Mouse (Mus musculus): Measurements from ENCODE around the gene Zdhhc24. TPM values are rescaled to one million over a fixed set of nuclear protein-coding genes. Genes with fewer than 3 reads are reported as not detected.

Zdhhc24 gene
- polyA plus RNA-seq, 1 experiment from 2014 or later, result 10.3 TPM

GRCm38 (mm10) chr19:4883961-4884360, 5.5 kb downstream of the Zdhhc24 start:
- WGBS, result 83% methylated on average over 4 of the region's 4 CpGs
- H3K4me1 ChIP-seq, result peaks cover 13% of the 10 kb centered on the region

DNA sequence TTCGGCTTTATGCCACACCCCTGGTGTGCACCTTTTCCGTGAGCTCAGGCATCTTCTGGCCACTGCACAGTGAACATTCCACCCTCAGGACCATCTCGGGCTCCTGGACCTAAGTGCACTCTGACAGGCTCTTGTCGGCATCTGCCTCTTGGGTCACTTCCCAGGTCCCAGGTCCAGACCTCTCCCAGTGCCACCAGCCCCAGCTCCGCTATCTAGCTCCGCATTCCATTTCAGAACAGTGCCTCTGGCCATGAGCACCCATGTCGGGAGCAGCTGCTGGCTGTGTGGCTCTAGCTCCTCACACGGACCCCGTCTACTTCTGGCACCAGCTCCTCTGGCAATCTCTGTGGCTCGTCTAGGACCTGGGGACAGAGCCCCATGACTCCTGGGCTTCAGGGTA, 11.3 kb downstream of the Zdhhc24 start:
- Histone ChIP-seq H3K36me3 (replicated peaks) (peaks cover 37% of the 10 kb centered on the region), H3K4me3 (no peak overlapping the region), H3K4me1 (no peaks in the 10 kb centered on the region), H3K27me3 (replicated peaks; ENCODE audit: low read depth, poor library complexity, severe bottlenecking) (no peaks in the 10 kb centered on the region), H3K9me3 (no peaks in the 10 kb centered on the region), H3K27ac (replicated peaks) (no peak overlapping the region)
- DNase-seq (ENCODE audit: low spot score), result no peak
- 87% methylated on average over 10 of the region's 10 CpGs for WGBS

More at GRCm38 (mm10) chr19:4883961-4884360, 5.5 kb downstream of the Zdhhc24 start:
- Histone ChIP-seq H3K36me3 (replicated peaks) (peaks cover 4% of the 10 kb centered on the region; the same call in 1 of the 2 replicates), H3K27ac (replicated peaks) (no peak overlapping the region), H3K9me3 (no peaks in the 10 kb centered on the region), H3K27me3 (replicated peaks; ENCODE audit: low read depth, poor library complexity, severe bottlenecking) (no peaks in the 10 kb centered on the region), H3K4me3 (no peak overlapping the region)
- DNase-seq (ENCODE audit: low spot score), result no peak

DNA sequence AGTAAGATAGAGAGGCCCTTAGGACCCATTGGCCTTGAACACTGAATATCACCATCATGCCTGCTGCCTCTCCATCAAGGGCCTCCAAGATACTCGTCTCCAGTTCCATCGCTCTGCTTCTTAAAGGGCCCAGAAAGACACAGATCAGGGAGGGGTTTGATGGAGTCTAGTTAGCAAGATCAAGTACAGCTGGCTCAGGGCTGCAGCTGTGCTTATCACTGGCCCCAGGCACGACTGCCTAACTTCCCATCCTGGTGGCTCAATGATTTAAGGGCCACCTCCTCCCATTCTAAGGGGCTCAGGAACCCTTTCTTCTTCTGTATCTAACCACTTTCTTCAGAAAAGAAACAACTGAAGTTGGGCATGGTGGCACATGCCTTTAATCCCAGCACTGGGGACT, 13.3 kb downstream of the Zdhhc24 start:
- 85% methylated on average over 3 of the region's 3 CpGs for WGBS
- Histone ChIP-seq H3K4me1 (no peaks in the 10 kb centered on the region), H3K36me3 (replicated peaks) (peaks cover 41% of the 10 kb centered on the region)

DNA sequence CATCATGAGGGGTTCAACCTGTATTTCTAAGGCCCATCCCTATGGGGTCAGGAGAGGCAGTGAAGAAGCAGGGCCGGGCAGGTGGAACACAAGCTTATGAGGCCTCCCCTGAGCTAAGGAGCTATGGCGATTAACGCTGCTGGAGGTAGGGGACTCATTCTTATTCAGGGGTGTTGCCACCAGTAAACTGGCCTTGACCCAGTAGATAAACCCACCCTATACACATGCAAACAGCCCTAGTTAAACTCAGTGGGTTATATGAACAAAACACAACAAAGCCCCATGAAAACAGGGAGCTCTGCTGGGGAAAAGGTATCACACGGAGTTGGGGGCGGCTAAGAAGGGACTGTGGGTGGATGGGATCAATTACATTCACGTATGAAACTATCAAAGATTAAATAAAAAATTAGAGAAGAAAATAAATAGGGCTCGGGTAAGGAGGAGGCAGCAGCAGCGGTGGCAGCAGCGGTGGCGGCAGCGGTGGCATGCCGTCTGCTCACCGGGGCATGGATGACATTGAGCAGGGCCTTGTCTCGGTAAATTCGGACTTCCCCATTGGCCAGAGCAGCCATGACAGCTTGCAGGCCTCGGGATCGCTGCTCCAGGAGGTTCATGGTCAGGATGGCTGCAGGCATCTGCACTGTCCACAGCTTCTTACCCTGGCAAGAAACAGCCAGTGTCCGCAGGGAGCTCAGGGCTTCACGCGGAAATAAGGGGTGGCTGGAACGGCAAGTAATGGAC, 18.5 kb downstream of the Zdhhc24 start:
- H3K36me3 ChIP-seq (replicated peaks), result peaks cover 29% of the 10 kb centered on the region
- no peaks in the 10 kb centered on the region for H3K27me3 ChIP-seq (replicated peaks; ENCODE audit: low read depth, poor library complexity, severe bottlenecking)
- H3K9me3 ChIP-seq, result no peaks in the 10 kb centered on the region
- DNase-seq (ENCODE audit: low spot score), result no peak
- peaks cover 5% of the 10 kb centered on the region for H3K4me1 ChIP-seq
- no peak overlapping the region for H3K27ac ChIP-seq (replicated peaks)
- 51% methylated on average over 21 of the region's 21 CpGs for WGBS
- H3K4me3 ChIP-seq, result 0 out of 2 replicates have a peak overlapping the region, but pooled peaks have one; percentile 16

More for the DNA sequence above, 13.3 kb downstream of the Zdhhc24 start:
- Histone ChIP-seq H3K9me3 (no peaks in the 10 kb centered on the region), H3K27ac (replicated peaks) (no peak overlapping the region), H3K4me3 (no peak overlapping the region), H3K27me3 (replicated peaks; ENCODE audit: low read depth, poor library complexity, severe bottlenecking) (no peaks in the 10 kb centered on the region)
- no peak for DNase-seq (ENCODE audit: low spot score)

DNA sequence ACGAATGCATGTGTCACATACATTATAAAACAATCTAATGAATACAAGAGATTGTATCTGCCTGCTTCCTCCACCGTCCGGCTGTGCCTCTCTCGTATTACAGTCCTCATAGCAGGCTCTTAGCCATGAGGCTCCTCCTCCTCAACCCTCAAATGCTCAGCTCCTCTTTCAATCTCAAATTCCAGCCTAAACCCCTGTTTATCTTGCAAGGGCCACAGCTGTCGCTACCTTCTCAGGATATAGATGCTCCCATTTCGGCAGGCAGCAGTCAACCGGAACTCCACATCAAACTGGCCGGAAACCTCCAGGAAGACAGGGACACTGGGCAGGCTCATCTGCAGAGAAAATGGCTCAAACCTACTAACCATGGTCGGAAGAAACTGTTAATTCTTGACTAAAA, 20.5 kb downstream of the Zdhhc24 start:
- H3K36me3 ChIP-seq (replicated peaks), result peaks cover 37% of the 10 kb centered on the region
- 73% methylated on average over 9 of the region's 9 CpGs for WGBS

GRCm38 (mm10) chr19:4899888-4900287, 21.4 kb downstream of the Zdhhc24 start:
- DNase-seq (ENCODE audit: low spot score), result no peak
- 83% methylated on average over 3 of the region's 3 CpGs for WGBS
- no peaks in the 10 kb centered on the region for H3K9me3 ChIP-seq
- no peak overlapping the region for H3K27ac ChIP-seq (replicated peaks)
- H3K4me1 ChIP-seq, result peaks cover 5% of the 10 kb centered on the region
- H3K36me3 ChIP-seq (replicated peaks), result peaks cover 37% of the 10 kb centered on the region
- no peaks in the 10 kb centered on the region for H3K27me3 ChIP-seq (replicated peaks; ENCODE audit: low read depth, poor library complexity, severe bottlenecking)
- H3K4me3 ChIP-seq, result no peak overlapping the region

More for the DNA sequence above, 20.5 kb downstream of the Zdhhc24 start:
- no peak for DNase-seq (ENCODE audit: low spot score)
- Histone ChIP-seq H3K27ac (replicated peaks) (no peak overlapping the region), H3K4me1 (peaks cover 5% of the 10 kb centered on the region), H3K27me3 (replicated peaks; ENCODE audit: low read depth, poor library complexity, severe bottlenecking) (no peaks in the 10 kb centered on the region), H3K4me3 (no peak overlapping the region), H3K9me3 (no peaks in the 10 kb centered on the region)

- DNase-seq (ENCODE audit: low spot score), result peak; percentile 86
- H3K27me3 ChIP-seq (replicated peaks; ENCODE audit: low read depth, poor library complexity, severe bottlenecking), result no peaks in the 10 kb centered on the region
- peaks cover 60% of the 10 kb centered on the region for H3K36me3 ChIP-seq (replicated peaks)
- 0 out of 2 replicates have a peak, but pooled peaks cover 2% of the 10 kb centered on the region for H3K9me3 ChIP-seq
- H3K4me1 ChIP-seq, result peaks cover 11% of the 10 kb centered on the region
- peak within 1 kb of the TSS; percentile 78 for H3K4me3 ChIP-seq
- 10% methylated on average over 31 of the region's 31 CpGs for WGBS
- H3K27ac ChIP-seq (replicated peaks), result peak within 1 kb of the TSS; percentile 77
These were observed 27.7 kb downstream of the Zdhhc24 start, which contains the start of gene Bbs1 for GRCm38 (mm10) chr19:4905979-4906794. Gene Bbs1, minus strand, starts transcription at chr19:4906628.

- H3K36me3 ChIP-seq (replicated peaks), result peaks cover 69% of the 10 kb centered on the region
- H3K9me3 ChIP-seq, result 0 out of 2 replicates have a peak, but pooled peaks cover 2% of the 10 kb centered on the region
- 87% methylated on average over 4 of the region's 4 CpGs for WGBS
- H3K27me3 ChIP-seq (replicated peaks; ENCODE audit: low read depth, poor library complexity, severe bottlenecking), result no peaks in the 10 kb centered on the region
- no peak overlapping the region for H3K27ac ChIP-seq (replicated peaks)
- H3K4me3 ChIP-seq, result no peak overlapping the region
- peak; percentile 51 for DNase-seq (ENCODE audit: low spot score)
- peaks cover 11% of the 10 kb centered on the region for H3K4me1 ChIP-seq
These were observed 29.6 kb downstream of the Zdhhc24 start for GRCm38 (mm10) chr19:4908107-4908506.

DNA sequence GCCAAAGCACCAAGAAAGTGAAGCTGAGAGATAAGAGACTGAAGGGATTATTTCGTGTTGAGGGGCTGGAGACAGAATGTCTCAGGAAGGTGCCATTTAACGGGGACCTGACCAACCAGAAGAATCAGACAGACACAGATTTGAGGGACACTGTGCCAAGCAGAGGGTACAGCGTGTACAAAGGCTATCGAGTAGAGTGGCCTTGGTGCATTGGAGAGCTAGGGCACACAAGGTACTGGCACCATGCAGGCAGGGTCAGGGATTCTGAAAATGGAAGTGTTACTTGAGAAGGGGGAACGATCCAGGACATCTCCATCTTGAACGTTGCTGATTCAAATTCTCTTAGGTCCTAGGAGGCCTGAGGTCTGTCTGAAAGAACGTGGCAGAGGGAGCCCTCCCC, 30.9 kb downstream of the Zdhhc24 start:
- no peak overlapping the region for H3K27ac ChIP-seq (replicated peaks)
- H3K4me1 ChIP-seq, result peaks cover 11% of the 10 kb centered on the region
- DNase-seq (ENCODE audit: low spot score), result no peak
- 0 out of 2 replicates have a peak, but pooled peaks cover 2% of the 10 kb centered on the region for H3K9me3 ChIP-seq
- no peak overlapping the region for H3K4me3 ChIP-seq
- no peaks in the 10 kb centered on the region for H3K27me3 ChIP-seq (replicated peaks; ENCODE audit: low read depth, poor library complexity, severe bottlenecking)
- peaks cover 74% of the 10 kb centered on the region for H3K36me3 ChIP-seq (replicated peaks)
- 93% methylated on average over 7 of the region's 7 CpGs for WGBS

DNA sequence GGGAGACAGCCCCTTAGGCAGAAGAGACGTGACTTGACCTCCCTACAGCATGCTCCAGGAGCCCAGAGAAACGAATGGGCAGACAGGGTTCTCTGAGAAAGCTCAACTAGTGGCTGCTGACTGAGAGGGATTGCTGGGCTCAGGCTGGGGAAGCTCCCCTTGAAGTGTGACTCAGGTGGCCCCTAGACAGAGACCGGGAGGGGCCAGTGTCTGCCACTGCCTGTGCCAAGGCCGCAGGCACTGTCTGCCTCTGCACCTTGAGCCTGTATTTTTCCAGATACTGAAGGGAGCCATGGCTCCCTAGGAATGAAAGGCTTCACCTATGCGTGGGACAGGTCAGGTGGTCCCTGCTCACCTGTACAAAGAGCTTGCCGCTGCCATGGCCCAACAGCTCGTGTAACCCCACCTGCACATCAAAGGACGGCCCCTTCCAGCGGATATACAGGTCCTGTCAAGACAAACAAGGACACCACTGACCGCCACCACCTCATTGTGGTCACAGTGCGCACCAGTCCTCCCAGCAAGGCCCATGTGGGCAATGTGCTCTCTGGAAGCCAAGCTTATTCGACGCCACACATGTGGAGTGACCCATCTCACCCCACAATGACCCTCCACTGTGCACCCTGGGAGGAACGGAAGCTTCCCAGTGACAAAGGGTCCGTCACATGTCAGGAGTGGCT, 37.6 kb downstream of the Zdhhc24 start:
- no peak overlapping the region for H3K4me3 ChIP-seq
- no peak overlapping the region for H3K27ac ChIP-seq (replicated peaks)
- H3K27me3 ChIP-seq (replicated peaks; ENCODE audit: low read depth, poor library complexity, severe bottlenecking), result no peaks in the 10 kb centered on the region
- H3K4me1 ChIP-seq, result no peaks in the 10 kb centered on the region
- 89% methylated on average over 15 of the region's 15 CpGs for WGBS
- H3K36me3 ChIP-seq (replicated peaks), result peaks cover 100% of the 10 kb centered on the region
- no peak for DNase-seq (ENCODE audit: low spot score)
- no peaks in the 10 kb centered on the region for H3K9me3 ChIP-seq

GRCm38 (mm10) chr19:4916827-4917226, 38.4 kb downstream of the Zdhhc24 start:
- no peaks in the 10 kb centered on the region for H3K27me3 ChIP-seq (replicated peaks; ENCODE audit: low read depth, poor library complexity, severe bottlenecking)
- H3K36me3 ChIP-seq (replicated peaks), result peaks cover 100% of the 10 kb centered on the region
- H3K4me1 ChIP-seq, result no peaks in the 10 kb centered on the region
- 87% methylated on average over 10 of the region's 10 CpGs for WGBS
- H3K4me3 ChIP-seq, result no peak overlapping the region
- H3K27ac ChIP-seq (replicated peaks), result no peak overlapping the region
- DNase-seq (ENCODE audit: low spot score), result no peak
- no peaks in the 10 kb centered on the region for H3K9me3 ChIP-seq

GRCm38 (mm10) chr19:4919652-4920051, 41.2 kb downstream of the Zdhhc24 start:
- H3K9me3 ChIP-seq, result no peaks in the 10 kb centered on the region
- no peaks in the 10 kb centered on the region for H3K27me3 ChIP-seq (replicated peaks; ENCODE audit: low read depth, poor library complexity, severe bottlenecking)
- no peak overlapping the region for H3K4me3 ChIP-seq
- no peaks in the 10 kb centered on the region for H3K4me1 ChIP-seq
- 83% methylated on average over 6 of the region's 6 CpGs for WGBS
- peaks cover 100% of the 10 kb centered on the region for H3K36me3 ChIP-seq (replicated peaks)
- DNase-seq (ENCODE audit: low spot score), result no peak
- no peak overlapping the region for H3K27ac ChIP-seq (replicated peaks)

Measured in embryonic facial prominence, embryonic 10.5 days (tissue).